Mouse (Mus musculus): ENCODE measurements around the gene Ptpn6. TPM values are rescaled to one million over a fixed set of nuclear protein-coding genes. Genes with fewer than 3 reads are reported as not detected.

The Ptpn6 gene
- 21.3 and 27.3 TPM in 2 replicates for polyA plus RNA-seq (2015; fragmentation: Nextera tagmentation; extraction: Ambion mirVana)

DNA sequence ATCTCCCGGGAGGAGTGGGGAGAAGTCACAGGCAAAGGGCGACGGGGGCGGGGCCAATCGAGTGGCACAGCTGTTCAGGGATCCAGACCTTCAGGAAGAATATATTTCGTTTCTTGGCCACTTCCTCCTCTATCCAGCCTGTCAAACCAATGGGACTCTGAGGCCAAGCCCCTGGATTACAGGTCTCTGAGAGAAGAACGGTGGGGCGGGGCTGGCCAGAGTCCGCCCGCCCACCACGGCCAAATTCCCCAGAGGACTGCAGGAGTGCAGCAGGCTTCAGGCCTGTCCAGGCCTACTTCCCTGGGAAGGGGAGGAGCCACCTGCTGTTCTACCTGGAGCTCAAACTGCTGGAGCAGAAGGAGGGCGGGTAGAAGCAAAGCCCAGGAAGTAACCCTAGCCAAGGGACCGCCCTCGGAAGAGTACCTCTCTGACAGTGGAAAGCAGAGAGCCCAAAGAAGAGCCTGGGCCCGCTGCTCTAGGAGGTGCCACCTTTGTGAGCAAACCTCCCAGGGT is at the start of gene Ptpn6:
Gene Ptpn6, minus strand, starts transcription at position 204 of the 513 bp plus-strand sequence.
- peak within 1 kb of the TSS; percentile 29 for H3K4me3 ChIP-seq (ENCODE audit: low read length)
- peak within 1 kb of the TSS; percentile 47 for H3K9ac ChIP-seq (ENCODE audit: low read length)
- H3K4me2 ChIP-seq (ENCODE audit: low read depth, low read length), result peak within 1 kb of the TSS; percentile 40
- peaks cover 24% of the 10 kb centered on the region for H3K4me1 ChIP-seq (replicated peaks; ENCODE audit: control insufficient read depth, insufficient read depth, low read length)
- ATAC-seq (ENCODE audit: low read depth), result peak; percentile 65
- no peaks in the 10 kb centered on the region for H3K9me3 ChIP-seq (ENCODE audit: control insufficient read depth, low read length)
- H3K27ac ChIP-seq (ENCODE audit: low read length), result peak within 1 kb of the TSS; percentile 78
- peaks cover 9% of the 10 kb centered on the region for H3K36me3 ChIP-seq (ENCODE audit: control insufficient read depth, insufficient read depth, low read length)
- 22% methylated on average over 15 of the region's 15 CpGs for WGBS
- H3K27me3 ChIP-seq (ENCODE audit: control insufficient read depth, insufficient read depth, low read depth, low read length), result no peaks in the 10 kb centered on the region

DNA sequence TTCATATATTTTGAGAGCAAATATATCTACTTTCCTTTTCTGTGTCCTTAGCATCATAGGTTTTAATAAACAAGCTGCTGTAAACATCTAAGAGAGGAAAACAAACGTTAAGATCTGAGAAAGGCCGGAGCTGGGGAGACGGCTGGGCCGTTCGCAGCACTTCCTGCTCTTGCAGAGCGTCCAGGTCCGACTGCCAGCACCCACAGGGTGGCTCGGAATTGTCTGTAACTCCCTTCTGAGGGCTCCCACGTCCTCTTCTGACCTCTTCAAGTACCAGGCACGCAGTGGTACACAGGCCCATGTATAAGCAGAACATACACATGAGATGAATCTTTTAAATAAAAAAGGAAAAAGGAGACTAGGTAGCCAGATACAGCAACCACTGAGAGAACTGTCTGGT is 49.2 kb upstream of the Ptpn6 start:
- H3K27ac ChIP-seq (ENCODE audit: low read length), result no peak overlapping the region
- no peak for ATAC-seq (ENCODE audit: low read depth)
- no peaks in the 10 kb centered on the region for H3K36me3 ChIP-seq (ENCODE audit: control insufficient read depth, insufficient read depth, low read length)
- H3K4me3 ChIP-seq (ENCODE audit: low read length), result no peak overlapping the region
- 0 out of 2 replicates have a peak, but pooled peaks cover under 1% of the 10 kb centered on the region for H3K4me1 ChIP-seq (replicated peaks; ENCODE audit: control insufficient read depth, insufficient read depth, low read length)
- no peak overlapping the region for H3K9ac ChIP-seq (ENCODE audit: low read length)
- no peaks in the 10 kb centered on the region for H3K9me3 ChIP-seq (ENCODE audit: control insufficient read depth, low read length)
- no peak overlapping the region for H3K4me2 ChIP-seq (ENCODE audit: low read depth, low read length)
- no peaks in the 10 kb centered on the region for H3K27me3 ChIP-seq (ENCODE audit: control insufficient read depth, insufficient read depth, low read depth, low read length)
- WGBS, result 59% methylated on average over 10 of the region's 10 CpGs

DNA sequence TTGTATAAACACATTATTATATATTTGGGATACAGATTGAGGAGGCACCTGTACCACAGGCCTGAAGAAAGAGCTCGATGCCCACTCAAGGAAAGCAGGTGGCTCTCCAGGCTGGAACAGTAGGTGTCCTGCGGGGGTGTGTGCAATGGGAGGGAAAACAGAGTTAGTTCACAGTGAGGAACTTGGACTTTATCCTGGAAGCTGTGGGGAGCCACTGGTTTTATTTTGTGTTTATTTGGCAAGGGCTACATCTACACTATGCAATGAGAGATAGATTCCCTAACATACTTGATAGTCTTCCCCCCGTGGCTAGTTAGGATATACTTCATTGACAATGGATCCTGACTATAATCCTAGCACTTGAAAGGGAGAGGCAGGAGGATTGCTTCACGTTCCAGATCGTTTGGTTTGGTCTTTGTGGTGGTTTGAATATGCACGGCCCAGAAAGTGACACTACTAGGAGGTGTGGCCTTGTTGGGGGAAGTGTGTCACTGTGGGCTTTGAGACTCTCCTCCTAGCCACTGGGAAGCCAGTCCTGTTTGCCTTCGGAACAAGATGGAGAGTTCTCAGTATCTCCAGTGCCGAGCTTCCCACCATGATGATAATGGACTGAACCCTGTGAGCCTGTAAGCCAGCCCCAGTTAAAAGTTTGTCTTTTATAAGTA is 48.4 kb upstream of the Ptpn6 start:
- H3K4me1 ChIP-seq (replicated peaks; ENCODE audit: control insufficient read depth, insufficient read depth, low read length), result 0 out of 2 replicates have a peak, but pooled peaks cover 6% of the 10 kb centered on the region
- H3K4me3 ChIP-seq (ENCODE audit: low read length), result no peak overlapping the region
- no peak overlapping the region for H3K9ac ChIP-seq (ENCODE audit: low read length)
- 50% methylated on average over 8 of the region's 8 CpGs for WGBS
- ATAC-seq (ENCODE audit: low read depth), result no peak
- H3K27me3 ChIP-seq (ENCODE audit: control insufficient read depth, insufficient read depth, low read depth, low read length), result no peaks in the 10 kb centered on the region
- H3K36me3 ChIP-seq (ENCODE audit: control insufficient read depth, insufficient read depth, low read length), result no peaks in the 10 kb centered on the region
- H3K4me2 ChIP-seq (ENCODE audit: low read depth, low read length), result no peak overlapping the region
- H3K27ac ChIP-seq (ENCODE audit: low read length), result no peak overlapping the region
- no peaks in the 10 kb centered on the region for H3K9me3 ChIP-seq (ENCODE audit: control insufficient read depth, low read length)

DNA sequence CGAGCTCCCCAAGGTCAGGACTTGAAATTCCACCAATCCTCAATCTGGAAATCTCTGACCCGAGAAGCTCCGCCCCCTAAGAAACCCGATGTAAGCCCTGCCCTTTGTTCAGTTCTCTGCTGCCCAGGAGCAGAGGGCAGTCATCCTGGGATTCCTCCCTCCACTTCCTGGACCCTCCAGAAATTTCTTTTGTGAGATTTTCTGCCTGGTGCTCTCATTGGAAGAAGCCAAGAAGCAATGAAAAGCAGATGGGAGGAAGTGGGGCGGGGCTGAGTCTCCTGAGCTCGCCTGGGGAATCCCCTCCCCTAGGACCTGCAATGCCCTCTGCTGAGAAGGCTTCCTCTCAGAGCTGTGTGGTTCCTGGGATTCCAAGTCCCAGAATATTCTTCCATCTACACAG is 43.9 kb upstream of the Ptpn6 start:
- peak; percentile 42; the same call in 1 of the 2 replicates for ATAC-seq (ENCODE audit: low read depth)
- Histone ChIP-seq H3K27ac (ENCODE audit: low read length) (no peak overlapping the region; the same call in 1 of the 2 replicates), H3K4me3 (ENCODE audit: low read length) (peak overlapping the region; percentile 39), H3K27me3 (ENCODE audit: control insufficient read depth, insufficient read depth, low read depth, low read length) (peaks cover 2% of the 10 kb centered on the region; the same call in 1 of the 2 replicates), H3K9me3 (ENCODE audit: control insufficient read depth, low read length) (no peaks in the 10 kb centered on the region), H3K36me3 (ENCODE audit: control insufficient read depth, insufficient read depth, low read length) (no peaks in the 10 kb centered on the region), H3K4me2 (ENCODE audit: low read depth, low read length) (peak overlapping the region; percentile 46), H3K9ac (ENCODE audit: low read length) (peak overlapping the region; percentile 34; the same call in 1 of the 2 replicates), H3K4me1 (replicated peaks; ENCODE audit: control insufficient read depth, insufficient read depth, low read length) (peaks cover 9% of the 10 kb centered on the region; the same call in 1 of the 2 replicates)
- 17% methylated on average over 6 of the region's 6 CpGs for WGBS

DNA sequence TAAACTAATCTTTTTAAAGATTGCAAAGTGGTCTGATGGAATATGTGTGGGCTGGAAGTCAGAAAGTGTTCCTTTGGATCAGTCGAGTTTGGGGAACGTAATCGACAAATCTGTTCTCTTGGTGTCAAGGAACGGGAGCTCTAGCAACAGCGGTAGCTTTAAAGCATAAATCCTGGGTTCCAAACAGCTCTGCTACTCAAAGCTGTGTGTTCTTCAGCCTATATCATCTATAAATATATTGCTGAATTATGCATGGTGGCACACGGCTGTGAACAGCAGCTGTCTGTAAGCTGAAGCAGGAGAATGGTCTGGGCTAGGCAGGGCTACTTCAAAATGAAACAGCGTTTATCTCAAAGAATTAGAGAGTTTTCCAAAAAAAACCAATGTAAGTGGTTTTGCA is 42.4 kb upstream of the Ptpn6 start:
- peaks cover 9% of the 10 kb centered on the region; the same call in 1 of the 2 replicates for H3K4me1 ChIP-seq (replicated peaks; ENCODE audit: control insufficient read depth, insufficient read depth, low read length)
- 82% methylated on average over 7 of the region's 7 CpGs for WGBS
- H3K27ac ChIP-seq (ENCODE audit: low read length), result no peak overlapping the region
- H3K27me3 ChIP-seq (ENCODE audit: control insufficient read depth, insufficient read depth, low read depth, low read length), result peaks cover 2% of the 10 kb centered on the region; the same call in 1 of the 2 replicates
- H3K9ac ChIP-seq (ENCODE audit: low read length), result no peak overlapping the region
- H3K36me3 ChIP-seq (ENCODE audit: control insufficient read depth, insufficient read depth, low read length), result no peaks in the 10 kb centered on the region
- no peaks in the 10 kb centered on the region for H3K9me3 ChIP-seq (ENCODE audit: control insufficient read depth, low read length)
- ATAC-seq (ENCODE audit: low read depth), result no peak
- H3K4me3 ChIP-seq (ENCODE audit: low read length), result no peak overlapping the region
- no peak overlapping the region for H3K4me2 ChIP-seq (ENCODE audit: low read depth, low read length)

DNA sequence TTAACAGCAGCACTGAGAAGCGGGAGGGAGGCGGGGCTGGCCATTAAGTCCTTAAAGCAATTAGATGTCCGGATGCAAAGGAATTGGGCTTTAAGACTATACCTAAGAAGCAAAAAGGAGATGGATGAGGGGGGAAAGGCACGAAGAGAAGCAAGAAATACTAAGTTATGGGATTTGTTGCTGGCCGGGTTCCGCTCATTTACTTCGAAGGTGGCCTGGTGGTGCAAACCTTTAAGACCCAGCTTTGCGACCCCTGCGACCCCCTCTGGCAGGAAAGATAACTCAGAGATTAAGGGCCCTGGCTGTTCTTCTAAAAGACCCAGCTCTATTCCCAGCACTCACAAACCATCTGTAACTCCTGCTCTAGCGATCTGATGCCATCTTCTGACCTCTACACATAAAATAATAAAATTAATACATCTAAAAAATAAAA is 41.5 kb upstream of the Ptpn6 start:
- peak; percentile 68 for ATAC-seq (ENCODE audit: low read depth)
- Histone ChIP-seq H3K27ac (ENCODE audit: low read length) (no peak overlapping the region), H3K4me2 (ENCODE audit: low read depth, low read length) (peak overlapping the region; percentile 81), H3K27me3 (ENCODE audit: control insufficient read depth, insufficient read depth, low read depth, low read length) (peaks cover 2% of the 10 kb centered on the region; the same call in 1 of the 2 replicates), H3K4me3 (ENCODE audit: low read length) (peak overlapping the region; percentile 51), H3K36me3 (ENCODE audit: control insufficient read depth, insufficient read depth, low read length) (no peaks in the 10 kb centered on the region), H3K4me1 (replicated peaks; ENCODE audit: control insufficient read depth, insufficient read depth, low read length) (peaks cover 9% of the 10 kb centered on the region; the same call in 1 of the 2 replicates), H3K9ac (ENCODE audit: low read length) (peak overlapping the region; percentile 59), H3K9me3 (ENCODE audit: control insufficient read depth, low read length) (no peaks in the 10 kb centered on the region)
- 5% methylated on average over 10 of the region's 10 CpGs for WGBS

DNA sequence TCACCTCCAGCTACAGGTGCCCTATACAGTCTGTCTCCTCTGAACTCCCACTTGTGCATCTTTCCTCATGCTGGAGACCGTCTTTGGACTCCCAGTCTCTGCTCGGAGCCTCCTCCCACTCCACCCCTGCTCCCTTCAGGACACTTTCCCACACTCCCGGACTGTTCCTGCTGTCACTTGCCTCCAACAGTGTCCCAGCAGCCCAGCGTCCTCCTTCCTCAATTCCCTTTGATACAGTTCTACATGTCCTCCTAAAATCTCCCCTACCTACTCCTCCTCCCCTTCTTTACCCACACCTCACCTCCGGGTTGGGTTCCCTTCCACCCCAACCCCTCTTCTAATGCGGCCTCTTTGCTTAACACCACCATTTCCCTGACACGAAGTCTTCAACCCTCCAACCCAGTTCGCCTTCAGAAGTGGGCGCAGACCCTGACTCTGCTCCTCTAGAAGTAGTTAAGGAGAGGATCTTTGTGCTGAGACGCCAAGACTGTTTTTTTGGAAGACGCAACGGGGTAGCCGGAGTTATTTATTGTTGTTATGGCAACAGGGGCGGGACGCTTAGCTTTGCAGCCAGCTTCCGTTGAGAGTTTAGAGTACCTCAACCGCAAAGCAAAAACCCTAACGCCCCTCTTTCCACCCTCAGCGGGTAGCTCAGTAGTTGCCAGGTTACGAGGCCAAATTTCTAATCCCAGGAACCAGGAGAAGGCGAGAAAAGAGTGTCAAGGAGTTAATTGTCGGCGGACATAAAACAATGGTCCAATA is 40.9 kb upstream of the Ptpn6 start, which contains the start of gene Lrrc23:
Gene Lrrc23, minus strand, starts transcription at position 506 of the 762 bp plus-strand sequence.
- Histone ChIP-seq H3K27ac (ENCODE audit: low read length) (no peak within 1 kb of the TSS), H3K9me3 (ENCODE audit: control insufficient read depth, low read length) (no peaks in the 10 kb centered on the region), H3K4me1 (replicated peaks; ENCODE audit: control insufficient read depth, insufficient read depth, low read length) (peaks cover 9% of the 10 kb centered on the region; the same call in 1 of the 2 replicates), H3K4me3 (ENCODE audit: low read length) (peak within 1 kb of the TSS; percentile 51), H3K9ac (ENCODE audit: low read length) (peak within 1 kb of the TSS; percentile 59), H3K36me3 (ENCODE audit: control insufficient read depth, insufficient read depth, low read length) (no peaks in the 10 kb centered on the region), H3K27me3 (ENCODE audit: control insufficient read depth, insufficient read depth, low read depth, low read length) (peaks cover 2% of the 10 kb centered on the region; the same call in 1 of the 2 replicates), H3K4me2 (ENCODE audit: low read depth, low read length) (peak within 1 kb of the TSS; percentile 81)
- ATAC-seq (ENCODE audit: low read depth), result peak; percentile 58
- WGBS, result 2% methylated on average over 23 of the region's 23 CpGs

DNA sequence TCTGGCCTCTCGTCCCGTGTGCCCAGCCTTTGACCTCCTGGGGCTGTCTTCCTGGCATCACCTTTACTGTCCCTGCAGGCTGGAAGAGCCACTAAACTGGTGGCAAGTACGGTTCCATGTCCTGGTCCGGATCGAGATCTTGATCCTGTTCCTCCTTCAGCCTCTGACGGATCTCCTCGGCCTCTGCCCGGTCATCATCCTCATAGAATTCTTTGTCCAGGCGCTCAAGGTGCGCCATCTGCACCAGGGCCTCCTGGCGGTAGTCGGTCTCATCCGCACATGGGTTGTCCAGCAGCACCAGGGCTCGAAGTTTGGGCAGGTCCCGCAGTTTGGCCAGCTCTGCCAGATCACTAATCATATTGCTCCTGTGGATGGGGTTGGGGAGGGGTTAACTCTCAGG is 32.0 kb upstream of the Ptpn6 start:
- Histone ChIP-seq H3K27ac (ENCODE audit: low read length) (no peak overlapping the region), H3K9me3 (ENCODE audit: control insufficient read depth, low read length) (no peaks in the 10 kb centered on the region), H3K9ac (ENCODE audit: low read length) (no peak overlapping the region), H3K36me3 (ENCODE audit: control insufficient read depth, insufficient read depth, low read length) (no peaks in the 10 kb centered on the region), H3K4me2 (ENCODE audit: low read depth, low read length) (no peak overlapping the region), H3K4me3 (ENCODE audit: low read length) (no peak overlapping the region), H3K4me1 (replicated peaks; ENCODE audit: control insufficient read depth, insufficient read depth, low read length) (peaks cover 12% of the 10 kb centered on the region; the same call in 1 of the 2 replicates), H3K27me3 (ENCODE audit: control insufficient read depth, insufficient read depth, low read depth, low read length) (peaks cover 3% of the 10 kb centered on the region)
- WGBS, result 80% methylated on average over 15 of the region's 15 CpGs
- ATAC-seq (ENCODE audit: low read depth), result no peak

DNA sequence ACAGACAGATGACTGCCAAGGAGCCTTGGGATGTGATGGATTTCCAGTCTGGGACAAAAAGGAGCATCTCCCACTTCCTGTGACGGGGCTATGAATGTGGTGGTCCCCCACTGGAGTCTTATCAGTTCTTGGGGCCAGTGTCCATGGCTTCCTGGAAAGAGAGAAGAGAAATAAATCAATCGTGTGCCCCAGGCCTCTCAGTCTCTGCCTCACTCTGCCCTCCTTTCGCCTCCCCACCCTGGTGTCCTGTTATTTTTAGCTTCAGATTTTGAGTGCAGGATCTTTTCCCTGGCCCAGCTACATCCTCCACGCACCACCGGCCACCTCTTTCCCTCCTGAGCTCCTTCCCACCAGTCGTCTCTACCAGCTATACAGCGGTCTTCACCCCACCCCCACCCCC is 31.5 kb upstream of the Ptpn6 start:
- 49% methylated on average over 7 of the region's 7 CpGs for WGBS
- no peak overlapping the region for H3K27ac ChIP-seq (ENCODE audit: low read length)
- peaks cover 3% of the 10 kb centered on the region for H3K27me3 ChIP-seq (ENCODE audit: control insufficient read depth, insufficient read depth, low read depth, low read length)
- H3K36me3 ChIP-seq (ENCODE audit: control insufficient read depth, insufficient read depth, low read length), result no peaks in the 10 kb centered on the region
- peak overlapping the region; percentile 95 for H3K4me2 ChIP-seq (ENCODE audit: low read depth, low read length)
- no peaks in the 10 kb centered on the region for H3K9me3 ChIP-seq (ENCODE audit: control insufficient read depth, low read length)
- H3K9ac ChIP-seq (ENCODE audit: low read length), result no peak overlapping the region; the same call in 1 of the 2 replicates
- peaks cover 12% of the 10 kb centered on the region; the same call in 1 of the 2 replicates for H3K4me1 ChIP-seq (replicated peaks; ENCODE audit: control insufficient read depth, insufficient read depth, low read length)
- ATAC-seq (ENCODE audit: low read depth), result no peak
- H3K4me3 ChIP-seq (ENCODE audit: low read length), result peak overlapping the region; percentile 56; the same call in 1 of the 2 replicates

All from lung, embryonic 16.5 days (tissue).